Mouse (Mus musculus) midbrain, embryonic 16.5 days (tissue): Measurements from ENCODE around the gene Parp16. TPM values are rescaled to one million over a fixed set of nuclear protein-coding genes. Genes with fewer than 3 reads are reported as not detected.
A peak's percentile ranks its signal among the peaks of the same experiment; 100 is the strongest.
"Not testable (repeated sequence)": the region's sequence is repeated elsewhere in the genome, so short reads cannot be mapped to it uniquely, and the experiment has no call there.

Experiments used
- ATAC-seq: fragments of 200-750 bp; cut with Nextera tagmentation; 2 replicates; pipeline ENCODE4 v1.8.0; 2017; ENCODE audit warnings: moderate TSS enrichment
- H3K27ac ChIP-seq: fragments of 300-500 bp; sonication (generic); 2 replicates; pipeline ENCODE4 v1.5.1; 2014; ENCODE audit warnings: mild to moderate bottlenecking, low read length, mixed read lengths
- H3K27me3 ChIP-seq: fragments of 300-500 bp; sonication (generic); 2 replicates; pipeline ENCODE4 v1.6.1; 2014; ENCODE audit warnings: low read depth, low read length, mixed read lengths; ENCODE audit not compliant: control insufficient read depth, insufficient read depth
- H3K36me3 ChIP-seq: fragments of 300-500 bp; sonication (generic); 2 replicates; pipeline ENCODE4 v1.6.1; 2014; ENCODE audit warnings: mild to moderate bottlenecking, low read length, moderate library complexity, mixed read lengths; ENCODE audit not compliant: control insufficient read depth, insufficient read depth
- H3K4me1 ChIP-seq: fragments of 300-500 bp; sonication (generic); 2 replicates; pipeline ENCODE4 v1.6.1; 2014; ENCODE audit warnings: mild to moderate bottlenecking, low read length, mixed read lengths; ENCODE audit not compliant: control insufficient read depth, insufficient read depth
- H3K4me2 ChIP-seq: fragments of 300-500 bp; sonication (generic); 2 replicates; pipeline ENCODE4 v1.6.1; 2014; ENCODE audit warnings: mild to moderate bottlenecking, low read length, mixed read lengths
- H3K4me3 ChIP-seq: fragments of 300-500 bp; sonication (generic); 2 replicates; pipeline ENCODE4 v1.5.1; 2014; ENCODE audit warnings: low read depth, mild to moderate bottlenecking, low read length, moderate library complexity, mixed read lengths
- H3K9ac ChIP-seq: fragments of 300-500 bp; sonication (generic); 2 replicates; pipeline ENCODE4 v1.6.1; 2014; ENCODE audit warnings: low read depth, low read length, mixed read lengths
- H3K9me3 ChIP-seq: fragments of 300-500 bp; sonication (generic); replicated peaks from 2 replicates; pipeline ENCODE4 v1.6.1; 2014; ENCODE audit warnings: mild to moderate bottlenecking, low read length, mixed read lengths; ENCODE audit not compliant: control insufficient read depth, poor library complexity, severe bottlenecking
- whole genome bisulfite sequencing: fragments of 180-500 bp; shearing (Covaris S2); extraction: QIAGEN DNeasy Blood & Tissue Kit; methylation state at CpG from one replicate; pipeline ENCODE4 v1.1.7; 2014; 5-methylcytosine and 5-hydroxymethylcytosine counted together
- polyA plus RNA-seq: library from polyadenylated mRNA; unstranded; fragments of >200 nt; fragmentation: Nextera tagmentation; extraction: Ambion mirVana; gene quantifications from 2 replicates; pipeline ENCODE4 v1.2.1, GENCODE M21; 2015

The Parp16 gene
- polyA plus RNA-seq, 1 experiment from 2014 or later: 8.5 TPM

GRCm38 (mm10) chr9:65201021-65201380, 5.8 kb downstream of the Parp16 start:
- no peak for ATAC-seq
- Histone ChIP-seq H3K9me3 (no peaks in the 10 kb centered on the region), H3K27ac (peak overlapping the region; percentile 87), H3K4me1 (peaks cover 10% of the 10 kb centered on the region), H3K4me3 (no peak overlapping the region), H3K4me2 (no peak overlapping the region), H3K9ac (no peak overlapping the region), H3K27me3 (no peaks in the 10 kb centered on the region), H3K36me3 (no peaks in the 10 kb centered on the region)
- WGBS: 46% methylated on average over 3 of the region's 3 CpGs

GRCm38 (mm10) chr9:65201381-65202164, 6.4 kb downstream of the Parp16 start:
- Histone ChIP-seq H3K36me3 (no peaks in the 10 kb centered on the region), H3K27me3 (no peaks in the 10 kb centered on the region), H3K9ac (peak overlapping the region; percentile 54), H3K4me2 (peak overlapping the region; percentile 52), H3K4me3 (peak overlapping the region; percentile 40), H3K4me1 (peaks cover 7% of the 10 kb centered on the region), H3K9me3 (no peaks in the 10 kb centered on the region), H3K27ac (peak overlapping the region; percentile 87)
- under 1% methylated on average over 18 of the region's 18 CpGs for WGBS
- peak; percentile 89 for ATAC-seq

- peak; percentile 40; the same call in 1 of the 2 replicates for ATAC-seq
- H3K36me3 ChIP-seq: no peaks in the 10 kb centered on the region
- peak overlapping the region; percentile 52 for H3K4me2 ChIP-seq
- H3K27ac ChIP-seq: peak overlapping the region; percentile 87
- no peaks in the 10 kb centered on the region for H3K27me3 ChIP-seq
- H3K4me1 ChIP-seq: peaks cover 3% of the 10 kb centered on the region; the same call in 1 of the 2 replicates
- H3K4me3 ChIP-seq: peak overlapping the region; percentile 40
- peak overlapping the region; percentile 54 for H3K9ac ChIP-seq
- no peaks in the 10 kb centered on the region for H3K9me3 ChIP-seq
- WGBS: 23% methylated on average over 10 of the region's 11 CpGs
These were observed 7.1 kb downstream of the Parp16 start for GRCm38 (mm10) chr9:65202165-65202754.

- H3K27ac ChIP-seq: no peak overlapping the region
- H3K36me3 ChIP-seq: no peaks in the 10 kb centered on the region
- no peak overlapping the region for H3K4me3 ChIP-seq
- H3K27me3 ChIP-seq: no peaks in the 10 kb centered on the region
- no peak for ATAC-seq
- H3K9me3 ChIP-seq: no peaks in the 10 kb centered on the region
- H3K9ac ChIP-seq: no peak overlapping the region
- 77% methylated on average over 11 of the region's 11 CpGs for WGBS
- H3K4me1 ChIP-seq: peaks cover 3% of the 10 kb centered on the region; the same call in 1 of the 2 replicates
- no peak overlapping the region for H3K4me2 ChIP-seq
These were observed 10.1 kb downstream of the Parp16 start for GRCm38 (mm10) chr9:65205049-65205815.

- not testable (repeated sequence) for H3K9me3 ChIP-seq, H3K4me3 ChIP-seq, H3K4me2 ChIP-seq, H3K27me3 ChIP-seq, H3K9ac ChIP-seq, H3K27ac ChIP-seq, ATAC-seq, H3K4me1 ChIP-seq, H3K36me3 ChIP-seq
- 94% methylated on average over 9 of the region's 9 CpGs for WGBS
These were observed 12.1 kb downstream of the Parp16 start for GRCm38 (mm10) chr9:65207041-65207815.

GRCm38 (mm10) chr9:65208293-65209179, 13.4 kb downstream of the Parp16 start:
- no peaks in the 10 kb centered on the region for H3K36me3 ChIP-seq

GRCm38 (mm10) chr9:65211598-65211997, 16.4 kb downstream of the Parp16 start:
- no peak overlapping the region for H3K9ac ChIP-seq
- ATAC-seq: no peak
- WGBS: 44% methylated on average over 1 of the region's 1 CpGs

More at GRCm38 (mm10) chr9:65208293-65209179, 13.4 kb downstream of the Parp16 start:
- no peak overlapping the region for H3K27ac ChIP-seq
- no peaks in the 10 kb centered on the region for H3K27me3 ChIP-seq
- H3K9me3 ChIP-seq: no peaks in the 10 kb centered on the region
- H3K9ac ChIP-seq: no peak overlapping the region
- H3K4me3 ChIP-seq: no peak overlapping the region
- WGBS: 94% methylated on average over 32 of the region's 32 CpGs
- ATAC-seq: no peak
- no peaks in the 10 kb centered on the region for H3K4me1 ChIP-seq
- no peak overlapping the region for H3K4me2 ChIP-seq

GRCm38 (mm10) chr9:65214425-65214777, 19.2 kb downstream of the Parp16 start:
- Histone ChIP-seq H3K27ac (peak overlapping the region; percentile 88), H3K4me1 (peaks cover 5% of the 10 kb centered on the region), H3K9ac (peak overlapping the region; percentile 87), H3K27me3 (no peaks in the 10 kb centered on the region), H3K36me3 (no peaks in the 10 kb centered on the region), H3K4me2 (peak overlapping the region; percentile 78), H3K9me3 (no peaks in the 10 kb centered on the region), H3K4me3 (peak overlapping the region; percentile 70)
- no peak for ATAC-seq
- 19% methylated on average over 10 of the region's 10 CpGs for WGBS

More at GRCm38 (mm10) chr9:65211598-65211997, 16.4 kb downstream of the Parp16 start:
- Histone ChIP-seq H3K27ac (no peak overlapping the region), H3K4me2 (no peak overlapping the region), H3K9me3 (no peaks in the 10 kb centered on the region), H3K4me1 (peaks cover 5% of the 10 kb centered on the region), H3K27me3 (no peaks in the 10 kb centered on the region), H3K4me3 (no peak overlapping the region), H3K36me3 (no peaks in the 10 kb centered on the region)
